Mouse (Mus musculus) gastrocnemius, postnatal 14 days (tissue): ENCODE measurements around the gene Cfdp1. TPM values are rescaled to one million over a fixed set of nuclear protein-coding genes. Genes with fewer than 3 reads are reported as not detected.
A peak's percentile ranks its signal among the peaks of the same experiment; 100 is the strongest.

Source experiments
- DNase-seq: peaks from one replicate; pipeline ENCODE4 v3.0.0; 2021; ENCODE audit warnings: mixed read lengths
- intact Hi-C: fragments of 180-260 bp; cut with DNase I; formaldehyde crosslinking; loops from one replicate; pipeline ENCODE4 v1.15.1; 2025; ENCODE audit warnings: low total_unique reads
- total RNA-seq, 2 experiments: library from RNA; stranded (reverse); gene quantifications; 2 replicates each; pipeline ENCODE4 v1.2.3; 2021

Gene Cfdp1
- total RNA-seq, 2 experiments from 2014 or later: 21.5 to 30.1 TPM

- peak; percentile 74 for DNase-seq
- intact Hi-C loops: no loop called here
Measured at GRCm38 (mm10) chr8:111745591-111746418, 108.3 kb downstream of the Cfdp1 start.

- no peak for DNase-seq
- intact Hi-C loops: no loop called here
Measured at GRCm38 (mm10) chr8:111745086-111745485, 109.0 kb downstream of the Cfdp1 start.

GRCm38 (mm10) chr8:111743792-111744696 is 110.0 kb downstream of the Cfdp1 start, which contains the start of gene Bcar1:
TSS of gene Bcar1 (minus strand) at chr8:111743809.
- DNase-seq: peak; percentile 81
- intact Hi-C loops: no loop called here

DNA sequence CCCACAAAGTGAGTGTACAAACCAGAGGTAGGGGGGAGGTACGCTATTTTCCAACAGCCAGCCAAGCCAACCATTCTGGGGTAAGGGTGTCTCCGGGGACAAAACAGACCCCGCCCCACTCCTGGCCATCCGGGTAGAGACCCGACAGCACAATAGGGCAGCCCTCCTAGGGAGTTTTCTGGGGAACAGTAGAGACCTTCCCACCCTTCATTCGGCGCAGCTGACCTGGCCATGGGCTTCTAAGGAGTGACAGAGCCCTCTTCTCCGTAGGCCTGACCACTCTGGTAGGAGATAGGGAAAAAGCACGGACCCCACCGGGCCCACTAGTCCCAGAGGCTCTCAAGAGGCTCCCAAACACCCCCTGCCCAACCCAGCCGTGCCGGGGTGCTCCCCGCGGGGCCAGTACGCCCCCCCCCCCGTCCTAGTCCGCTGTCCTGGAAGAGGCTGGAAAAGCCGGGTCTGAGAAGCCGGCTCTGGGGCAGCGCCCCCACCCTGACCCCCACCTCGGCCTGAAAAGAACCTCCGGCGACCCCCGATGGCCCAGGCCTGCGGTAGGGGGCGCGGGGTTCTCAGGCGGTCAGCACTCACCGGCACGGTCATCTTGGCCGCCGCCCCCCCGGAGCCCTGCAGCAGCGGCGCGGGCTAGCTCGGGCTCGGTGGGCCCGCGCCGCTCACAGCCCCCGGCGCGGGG is 110.8 kb downstream of the Cfdp1 start:
- intact Hi-C loops: no loop called here
- DNase-seq: no peak

- no peak for DNase-seq
- intact Hi-C loops: no loop called here
Measured at GRCm38 (mm10) chr8:111742261-111743037, 111.6 kb downstream of the Cfdp1 start.

- intact Hi-C loops: no loop called here
- no peak for DNase-seq
Measured at GRCm38 (mm10) chr8:111741556-111741955, 112.5 kb downstream of the Cfdp1 start.

DNA sequence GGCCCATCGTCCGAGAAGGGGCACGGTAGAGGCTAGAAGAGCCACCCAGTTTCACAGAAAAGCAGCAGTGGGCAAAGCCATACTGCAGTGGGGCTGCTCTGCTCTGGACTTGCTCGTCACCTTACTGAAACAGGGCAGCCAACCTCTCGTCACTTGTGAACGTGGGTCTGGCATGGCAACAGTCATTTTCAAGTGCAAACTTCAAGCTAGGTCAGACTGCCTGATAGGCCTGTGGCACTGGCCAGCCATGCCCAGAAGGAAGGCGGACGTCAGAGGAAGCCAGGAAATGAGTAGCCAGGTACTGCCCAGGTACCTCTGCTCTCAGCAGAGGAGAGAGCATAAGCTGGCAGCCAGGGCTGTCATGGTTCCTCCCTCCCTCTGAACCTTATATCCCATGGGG is 113.1 kb downstream of the Cfdp1 start:
- intact Hi-C loops: no loop called here
- no peak for DNase-seq

- intact Hi-C loops: no loop called here
- no peak for DNase-seq
Measured at GRCm38 (mm10) chr8:111740301-111740711, 113.8 kb downstream of the Cfdp1 start.

DNA sequence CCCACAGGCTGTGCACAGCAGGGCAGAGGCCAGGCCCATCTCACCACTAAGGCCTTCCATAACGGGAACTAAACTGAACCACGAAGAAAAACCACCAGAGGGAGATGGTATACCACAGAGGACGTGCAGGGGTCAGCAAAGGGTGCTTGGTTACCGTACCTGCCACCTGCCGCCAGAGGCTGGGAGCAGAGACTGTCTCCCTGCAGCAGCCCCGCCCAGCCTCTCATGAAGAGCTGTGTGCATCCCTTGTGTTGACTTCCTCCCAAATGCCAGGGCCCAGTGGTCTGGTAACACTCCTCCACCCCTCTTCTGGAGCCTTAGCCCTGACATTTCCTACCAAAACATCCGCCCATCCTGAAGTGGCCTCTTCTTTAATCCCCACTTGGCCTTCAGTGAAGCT is 114.5 kb downstream of the Cfdp1 start:
- DNase-seq: no peak
- intact Hi-C loops: no loop called here

GRCm38 (mm10) chr8:111738867-111739266 is 115.2 kb downstream of the Cfdp1 start:
- DNase-seq: no peak
- intact Hi-C loops: no loop called here

- intact Hi-C loops: no loop called here
- no peak for DNase-seq
Measured at GRCm38 (mm10) chr8:111736321-111736720, 117.8 kb downstream of the Cfdp1 start.

GRCm38 (mm10) chr8:111735791-111736190 is 118.3 kb downstream of the Cfdp1 start:
- intact Hi-C loops: no loop called here
- no peak for DNase-seq

DNA sequence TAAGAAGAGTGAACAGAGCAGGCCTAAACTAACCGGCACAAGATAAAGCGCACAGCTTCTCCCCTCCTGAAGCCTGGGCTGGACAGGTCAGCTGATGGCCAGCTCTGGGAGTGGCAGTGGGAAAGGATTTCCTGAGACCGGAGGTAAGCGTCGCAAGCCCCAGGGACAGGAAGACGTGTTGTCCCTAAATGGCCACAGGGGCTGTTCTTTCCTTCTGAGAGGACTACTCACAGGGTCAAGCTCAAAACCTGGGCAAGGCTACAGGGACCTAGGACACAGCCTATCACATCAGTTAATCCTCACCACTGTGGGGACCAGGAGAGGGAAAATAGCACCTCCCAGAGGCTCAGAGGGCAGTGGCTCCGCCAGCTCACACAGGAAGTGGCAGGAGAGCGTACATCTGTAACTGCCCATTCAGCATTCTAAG is 118.7 kb downstream of the Cfdp1 start:
- intact Hi-C loops: no loop called here
- DNase-seq: no peak

DNA sequence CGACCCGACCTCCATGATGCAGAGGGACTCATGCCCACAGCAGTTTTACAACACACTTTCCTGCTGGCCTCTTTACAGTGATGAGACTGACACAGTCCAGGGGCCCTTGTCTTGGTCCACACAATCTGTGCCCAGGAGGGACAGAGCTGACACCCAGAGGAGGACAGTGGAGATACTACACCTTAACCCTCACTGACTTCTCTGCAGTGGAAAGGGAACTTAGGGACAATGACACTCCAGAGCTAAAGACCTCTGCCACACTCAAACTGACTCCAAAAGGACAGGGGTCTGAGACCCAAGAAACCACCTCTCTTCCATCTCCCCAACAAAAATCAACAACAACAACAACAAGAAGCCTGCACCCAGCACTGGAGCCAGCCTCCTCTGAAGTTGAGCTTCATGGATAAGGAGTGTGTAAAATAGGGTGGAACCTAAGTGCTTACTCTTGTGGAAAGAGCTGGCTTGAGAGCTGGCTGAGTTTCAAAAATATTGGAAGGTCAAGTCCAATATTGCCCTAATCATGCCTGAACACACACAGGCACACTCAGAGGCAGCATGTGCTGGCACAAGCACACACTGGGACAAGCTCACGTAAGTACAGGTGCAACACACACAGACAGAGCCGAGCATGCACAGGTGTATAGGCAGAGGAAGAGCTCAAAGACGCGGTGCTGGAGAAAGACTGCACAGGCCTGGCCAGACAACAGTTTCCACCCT is 119.7 kb downstream of the Cfdp1 start:
- DNase-seq: no peak
- intact Hi-C loops: no loop called here

DNA sequence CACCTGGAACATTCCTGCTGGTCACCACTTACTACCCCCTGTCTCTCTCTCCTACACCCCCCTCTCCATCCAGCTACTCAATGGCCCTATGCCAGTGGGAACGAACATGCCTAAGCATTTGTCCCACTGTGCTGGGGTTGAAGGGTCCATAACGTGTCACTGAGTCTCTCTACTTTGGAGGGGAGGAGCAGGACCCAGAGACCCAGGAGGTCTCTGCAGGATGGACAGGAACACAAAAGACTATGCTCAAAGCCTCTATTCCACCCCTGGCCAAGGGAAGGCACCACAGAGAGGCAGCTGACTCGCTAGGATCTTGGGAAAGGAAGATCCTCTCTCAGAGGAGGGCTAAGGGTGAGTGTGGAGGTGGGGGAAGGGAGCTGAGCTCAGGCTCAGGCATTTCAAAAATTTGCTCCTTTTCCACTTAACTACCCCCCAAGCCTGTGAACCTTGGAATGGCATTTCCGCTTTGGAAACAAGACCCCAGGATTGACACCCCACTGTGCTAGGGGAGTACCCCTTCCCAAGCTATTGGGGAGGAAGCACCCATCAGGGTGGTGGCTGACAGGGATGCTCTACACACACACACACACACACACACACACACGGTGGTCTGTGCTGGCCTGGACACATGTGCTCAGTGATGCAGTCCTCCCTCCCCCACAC is 120.4 kb downstream of the Cfdp1 start:
- peak; percentile 5 for DNase-seq

GRCm38 (mm10) chr8:111732406-111733085 is 121.5 kb downstream of the Cfdp1 start:
- DNase-seq: peak; percentile 9
- intact Hi-C loops: no loop called here

More for the DNA sequence above, 120.4 kb downstream of the Cfdp1 start:
- intact Hi-C loops: no loop called here

GRCm38 (mm10) chr8:111732004-111732403 is 122.1 kb downstream of the Cfdp1 start:
- DNase-seq: peak; percentile 99
- intact Hi-C loops: no loop called here
